Mouse (Mus musculus) heart, postnatal 36 days (tissue): ENCODE data around the gene Fam117a. TPM values are rescaled to one million over a fixed set of nuclear protein-coding genes. Genes with fewer than 3 reads are reported as not detected.

ENCODE experiments used
- DNase-seq, 2 experiments: peaks; one replicate each; pipeline ENCODE4 v3.0.0; 2021 to 2022
- intact Hi-C: fragments of 180-260 bp; cut with DNase I; formaldehyde crosslinking; loops from one replicate; pipeline ENCODE4 v1.15.1; 2025
- total RNA-seq, 2 experiments: library from RNA; stranded (reverse); gene quantifications; 2 replicates each; pipeline ENCODE4 v1.2.3; 2021

Gene Fam117a
- total RNA-seq, 2 experiments from 2014 or later = 7.0 to 10.3 TPM

- intact Hi-C loops = no loop called here
- DNase-seq = no peak
Observed at GRCm38 (mm10) chr11:95409450-95410112, 72.8 kb downstream of the Fam117a start.

- intact Hi-C loops = no loop called here
- no peak for DNase-seq
Observed at GRCm38 (mm10) chr11:95411453-95412013, 74.7 kb downstream of the Fam117a start.

DNA sequence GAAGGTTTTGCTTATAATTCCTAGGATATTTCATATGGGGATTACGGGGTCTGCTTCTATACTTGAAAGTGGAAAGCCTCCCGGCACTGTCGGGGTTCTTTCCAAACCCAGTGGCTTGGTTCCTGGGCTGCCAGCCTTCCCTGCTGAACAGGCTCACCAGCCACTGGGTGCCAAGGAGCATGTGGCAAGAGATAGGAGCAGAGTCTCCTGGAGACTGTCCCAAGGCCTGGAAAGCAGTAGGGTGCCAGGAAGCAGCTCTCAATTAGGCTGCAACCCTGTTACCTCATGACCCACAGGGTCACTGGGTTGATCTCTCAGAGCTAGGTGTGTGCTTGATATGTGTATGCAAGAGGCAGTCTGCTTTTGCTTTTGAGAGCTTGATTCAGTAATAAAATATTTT is 75.8 kb downstream of the Fam117a start:
- no peak for DNase-seq
- intact Hi-C loops = no loop called here

- DNase-seq = peak; percentile 94
- intact Hi-C loops = no loop called here
Observed at GRCm38 (mm10) chr11:95413641-95414535, 77.1 kb downstream of the Fam117a start, which contains the start of gene Spop. Spop (plus strand) TSS chr11:95414080.

DNA sequence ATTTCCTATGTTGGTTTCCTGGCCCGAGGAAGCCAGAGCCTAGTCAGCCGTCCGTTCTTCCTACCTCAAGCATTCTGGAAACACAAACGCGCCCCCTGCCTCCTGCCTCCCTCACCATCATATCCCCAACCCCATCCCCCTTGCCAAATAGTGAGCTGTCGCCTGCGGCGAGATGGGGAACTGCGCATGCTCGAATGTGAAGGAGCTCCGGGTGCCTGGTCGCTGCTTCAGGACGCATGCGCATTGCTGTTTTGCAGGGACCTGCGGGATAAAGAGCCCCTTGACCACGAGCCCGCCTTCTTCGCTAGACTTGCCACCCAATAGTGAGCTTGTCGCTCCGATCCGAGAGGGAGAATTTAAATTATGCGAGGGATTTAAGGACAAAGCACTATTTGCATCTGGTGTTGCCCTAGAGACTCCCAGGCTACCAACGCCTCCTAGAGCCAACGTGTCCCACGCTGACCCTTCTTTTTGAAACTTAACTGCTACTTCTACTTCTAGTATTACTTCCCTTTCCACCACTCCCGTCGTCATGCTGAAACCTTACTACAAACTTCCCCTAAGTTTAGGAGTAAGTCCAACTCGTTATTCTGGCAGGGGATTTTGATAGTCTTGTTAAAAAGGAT is 77.8 kb downstream of the Fam117a start:
- intact Hi-C loops = no loop called here

GRCm38 (mm10) chr11:95415931-95416330 is 79.1 kb downstream of the Fam117a start:
- intact Hi-C loops = no loop called here
- DNase-seq = no peak

More for the DNA sequence above, 77.8 kb downstream of the Fam117a start:
- peak; percentile 91 to 96 for DNase-seq

DNA sequence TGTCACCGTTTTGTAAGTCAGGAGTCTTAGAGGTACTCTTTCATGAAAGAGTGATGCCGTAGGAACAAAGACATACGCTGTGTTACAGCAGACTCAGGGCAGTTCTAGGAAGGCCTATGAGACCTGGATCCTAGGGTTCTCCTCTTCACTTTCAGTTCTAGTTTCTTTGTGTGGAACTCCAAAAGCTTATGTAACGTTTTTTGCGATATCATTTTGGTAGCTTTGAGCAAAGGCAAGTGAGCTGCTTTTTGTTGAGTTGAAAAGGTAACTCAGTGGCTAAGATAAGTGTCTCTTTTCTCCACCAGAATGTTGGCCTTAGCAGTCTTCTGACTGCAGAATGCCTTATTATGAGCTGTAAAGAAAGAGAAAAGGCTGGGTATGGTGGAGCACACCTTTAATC is 80.5 kb downstream of the Fam117a start:
- intact Hi-C loops = no loop called here
- DNase-seq = no peak

- intact Hi-C loops = no loop called here
- DNase-seq = no peak
Observed at GRCm38 (mm10) chr11:95420880-95421435, 84.1 kb downstream of the Fam117a start.

DNA sequence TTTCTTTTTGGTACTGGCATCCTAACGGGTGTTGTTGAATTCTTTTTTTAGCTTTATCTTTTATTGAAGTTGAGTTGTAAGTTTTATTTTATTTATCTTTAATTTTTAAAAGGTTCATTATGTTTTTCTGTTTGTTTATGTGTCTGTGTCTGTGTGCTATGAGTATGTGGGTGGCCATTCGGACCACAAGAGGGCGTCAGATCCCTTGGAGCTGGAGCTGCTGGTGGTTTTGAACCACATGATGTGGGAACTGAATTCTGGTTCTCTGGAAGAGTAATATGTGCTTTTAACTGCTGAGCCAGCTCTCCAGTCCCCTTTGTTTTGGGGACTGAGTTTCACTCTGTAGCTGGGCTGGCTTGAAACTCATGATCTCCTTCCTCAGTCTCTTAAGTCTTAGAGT is 86.7 kb downstream of the Fam117a start:
- intact Hi-C loops = no loop called here
- DNase-seq = no peak

DNA sequence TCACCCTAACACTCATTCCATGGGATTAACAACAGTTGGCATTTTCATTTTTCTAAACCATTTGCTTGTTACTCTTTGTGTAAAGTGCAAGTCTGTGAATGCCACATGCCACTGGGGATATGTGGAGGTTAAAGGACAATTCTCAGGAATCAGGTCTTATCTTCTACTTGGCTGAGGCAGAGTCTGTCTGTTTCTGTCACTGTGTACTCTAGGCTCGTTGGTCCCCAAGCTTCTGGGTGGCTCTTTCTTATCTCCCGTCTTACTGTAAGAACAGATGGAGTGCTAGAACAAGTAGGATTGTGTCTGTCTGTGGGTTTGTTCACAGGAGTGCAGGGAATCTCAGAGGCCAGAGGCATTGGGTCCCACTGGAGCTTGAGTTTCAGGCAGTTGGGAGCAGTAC is 94.5 kb downstream of the Fam117a start:
- DNase-seq = no peak
- intact Hi-C loops = no loop called here

Other genes with a start within 250 kb of the Fam117a start
- gene Dlx3, start 216.9 kb upstream of the Fam117a start, total RNA-seq = not detected
- not detected for gene Dlx4, start 190.8 kb upstream of the Fam117a start, total RNA-seq
- gene Tac4, start 75.5 kb upstream of the Fam117a start, total RNA-seq = not detected
- gene Kat7, start 26.8 kb upstream of the Fam117a start, total RNA-seq = 10 to 100 TPM; 27.5 to 32.3 TPM
- 10 to 100 TPM; 35.7 to 37.6 TPM for gene Slc35b1, start 47.7 kb downstream of the Fam117a start, total RNA-seq
- 100 to 1,000 TPM; 175 to 193 TPM for gene Spop, start 77.1 kb downstream of the Fam117a start, total RNA-seq
- gene Nxph3, start 177.6 kb downstream of the Fam117a start, total RNA-seq = under 1 TPM; 0.64 to 0.68 TPM